Mouse (Mus musculus): ENCODE data around the gene Csnk1g1. TPM values are rescaled to one million over a fixed set of nuclear protein-coding genes. Genes with fewer than 3 reads are reported as not detected.

The Csnk1g1 gene
- polyA plus RNA-seq, 1 experiment from 2014 or later = 27.8 TPM

DNA sequence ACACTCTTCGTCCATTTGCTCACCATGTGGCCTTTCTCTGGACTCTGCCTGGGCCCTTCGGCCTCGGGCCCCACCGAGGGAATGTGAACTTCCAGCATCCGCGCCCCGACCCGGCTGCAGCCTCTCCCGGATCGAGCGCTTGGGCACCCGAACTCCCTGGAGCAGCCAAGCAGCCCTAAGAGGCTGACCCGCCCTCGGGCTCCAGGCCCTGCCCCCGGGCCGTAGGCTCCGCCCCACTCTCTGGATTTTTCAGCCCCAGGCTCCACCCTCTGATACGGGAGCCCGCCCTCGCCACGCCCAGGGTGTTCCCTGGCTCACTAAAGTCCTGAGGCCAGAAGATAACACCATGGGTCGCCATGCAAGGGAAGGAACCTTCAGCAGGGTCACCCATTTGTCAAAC is 160.9 kb downstream of the Csnk1g1 start, which contains the start of gene Snx22:
Gene Snx22, minus strand, starts transcription at position 137 of the 400 bp plus-strand sequence.
- H3K36me3 ChIP-seq (ENCODE audit: control insufficient read depth, insufficient read depth) = peaks cover 18% of the 10 kb centered on the region
- H3K27me3 ChIP-seq (replicated peaks; ENCODE audit: control insufficient read depth, insufficient read depth, low read length) = peaks cover 18% of the 10 kb centered on the region
- H3K4me2 ChIP-seq (ENCODE audit: low read length) = peak within 1 kb of the TSS; percentile 98
- ATAC-seq = peak; percentile 93
- peak within 1 kb of the TSS; percentile 59 for H3K4me3 ChIP-seq (replicated peaks; ENCODE audit: low read length)
- peaks cover 11% of the 10 kb centered on the region for H3K4me1 ChIP-seq (replicated peaks; ENCODE audit: control insufficient read depth, insufficient read depth, low read length)
- H3K9me3 ChIP-seq (ENCODE audit: control insufficient read depth, low read length) = no peaks in the 10 kb centered on the region
- no peak within 1 kb of the TSS for H3K27ac ChIP-seq (ENCODE audit: low read length)
- peak within 1 kb of the TSS; percentile 70 for H3K9ac ChIP-seq (replicated peaks; ENCODE audit: low read depth, low read length)
- WGBS = under 1% methylated on average over 22 of the region's 22 CpGs

DNA sequence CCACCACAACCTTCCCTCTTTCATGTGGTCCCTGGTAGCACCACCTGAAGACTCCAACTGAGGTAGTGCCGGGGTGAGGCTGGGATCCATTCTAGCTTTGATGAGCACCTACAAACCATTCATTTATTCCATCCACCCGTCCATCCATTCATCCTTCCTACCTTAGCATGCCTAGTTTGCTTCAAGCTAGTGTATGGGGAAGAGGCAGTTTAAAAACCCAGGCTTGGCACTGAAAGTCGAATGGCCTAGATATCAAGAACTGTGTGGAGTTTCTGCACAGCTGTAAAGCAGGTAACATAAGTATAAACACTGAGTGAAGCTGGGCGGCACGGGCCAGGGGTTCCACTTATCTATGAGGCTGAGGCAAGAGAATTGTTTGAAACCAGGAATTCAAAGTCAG is 161.4 kb downstream of the Csnk1g1 start:
- Histone ChIP-seq H3K9ac (replicated peaks; ENCODE audit: low read depth, low read length) (no peak overlapping the region), H3K4me3 (replicated peaks; ENCODE audit: low read length) (no peak overlapping the region), H3K27me3 (replicated peaks; ENCODE audit: control insufficient read depth, insufficient read depth, low read length) (peaks cover 18% of the 10 kb centered on the region), H3K27ac (ENCODE audit: low read length) (no peak overlapping the region), H3K9me3 (ENCODE audit: control insufficient read depth, low read length) (no peaks in the 10 kb centered on the region), H3K4me1 (replicated peaks; ENCODE audit: control insufficient read depth, insufficient read depth, low read length) (peaks cover 11% of the 10 kb centered on the region), H3K4me2 (ENCODE audit: low read length) (no peak overlapping the region), H3K36me3 (ENCODE audit: control insufficient read depth, insufficient read depth) (peaks cover 18% of the 10 kb centered on the region)
- WGBS = 90% methylated on average over 5 of the region's 5 CpGs
- ATAC-seq = no peak

DNA sequence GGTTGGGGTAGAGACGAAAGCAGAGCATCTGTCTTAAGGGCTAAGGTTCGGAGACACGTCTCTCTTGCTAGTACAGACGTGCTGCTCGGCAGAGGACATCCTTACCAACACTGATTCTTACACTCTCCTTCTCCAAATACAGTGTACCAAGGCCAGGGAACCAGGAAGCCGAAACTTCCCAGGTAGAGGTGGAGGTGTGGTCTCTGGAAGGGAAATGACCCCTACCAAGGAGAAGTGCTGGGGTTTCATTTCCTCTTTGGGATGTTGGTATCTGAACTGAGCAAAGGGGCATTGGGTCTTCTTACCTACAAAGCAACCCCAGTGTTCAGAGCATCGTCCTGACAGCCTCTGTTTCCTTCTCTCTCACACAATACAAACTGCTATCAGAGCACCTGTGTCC is 164.0 kb downstream of the Csnk1g1 start:
- Histone ChIP-seq H3K4me3 (replicated peaks; ENCODE audit: low read length) (no peak overlapping the region), H3K4me2 (ENCODE audit: low read length) (no peak overlapping the region), H3K27ac (ENCODE audit: low read length) (no peak overlapping the region), H3K27me3 (replicated peaks; ENCODE audit: control insufficient read depth, insufficient read depth, low read length) (peaks cover 12% of the 10 kb centered on the region), H3K9me3 (ENCODE audit: control insufficient read depth, low read length) (no peaks in the 10 kb centered on the region), H3K9ac (replicated peaks; ENCODE audit: low read depth, low read length) (no peak overlapping the region), H3K4me1 (replicated peaks; ENCODE audit: control insufficient read depth, insufficient read depth, low read length) (peaks cover 11% of the 10 kb centered on the region), H3K36me3 (ENCODE audit: control insufficient read depth, insufficient read depth) (no peaks in the 10 kb centered on the region)
- WGBS = 92% methylated on average over 7 of the region's 7 CpGs
- no peak for ATAC-seq

DNA sequence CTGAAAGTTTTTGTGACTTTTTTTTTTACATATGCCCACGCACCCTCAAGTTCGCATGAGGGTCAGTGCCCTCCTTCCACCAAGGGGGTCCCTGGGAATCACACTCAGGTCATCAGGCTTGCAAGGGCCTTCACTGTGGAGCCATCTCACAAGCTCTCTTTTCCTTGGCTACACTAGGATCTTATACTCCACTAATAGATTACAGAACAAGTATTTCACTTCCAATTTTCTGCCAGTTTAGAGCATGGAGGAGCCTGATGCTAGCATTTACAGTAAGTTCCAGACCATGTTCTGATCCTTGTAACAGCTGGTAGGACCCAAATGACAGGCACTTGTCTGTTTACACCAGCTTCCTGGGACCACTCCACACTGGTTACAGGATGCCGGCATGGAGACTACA is 169.3 kb downstream of the Csnk1g1 start:
- Histone ChIP-seq H3K9ac (replicated peaks; ENCODE audit: low read depth, low read length) (no peak overlapping the region), H3K4me3 (replicated peaks; ENCODE audit: low read length) (no peak overlapping the region), H3K27me3 (replicated peaks; ENCODE audit: control insufficient read depth, insufficient read depth, low read length) (no peaks in the 10 kb centered on the region), H3K36me3 (ENCODE audit: control insufficient read depth, insufficient read depth) (no peaks in the 10 kb centered on the region), H3K27ac (ENCODE audit: low read length) (no peak overlapping the region), H3K9me3 (ENCODE audit: control insufficient read depth, low read length) (no peaks in the 10 kb centered on the region), H3K4me2 (ENCODE audit: low read length) (no peak overlapping the region), H3K4me1 (replicated peaks; ENCODE audit: control insufficient read depth, insufficient read depth, low read length) (0 out of 2 replicates have a peak, but pooled peaks cover 5% of the 10 kb centered on the region)
- 75% methylated on average over 3 of the region's 3 CpGs for WGBS
- 0 out of 2 replicates have a peak, but pooled peaks have one; percentile 15 for ATAC-seq

DNA sequence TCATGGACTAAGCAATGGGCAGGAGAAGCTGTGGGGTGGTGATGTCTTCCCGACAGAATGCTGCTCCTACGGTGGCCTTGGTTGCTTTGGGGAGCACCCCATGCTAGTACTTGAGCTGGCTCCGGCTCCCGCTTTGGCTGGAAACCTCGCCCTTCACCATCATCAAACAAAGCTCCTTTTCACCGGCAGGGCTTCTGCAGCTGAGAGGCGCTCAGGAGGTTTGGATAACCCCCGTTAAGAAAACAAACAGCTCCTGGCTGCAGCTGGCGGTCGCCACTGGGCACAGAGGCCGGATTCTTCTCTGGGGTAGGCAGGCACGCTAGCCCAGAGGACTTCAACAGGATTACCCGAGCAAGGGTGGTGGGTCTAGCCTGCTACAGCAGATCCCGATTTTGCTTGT is 169.8 kb downstream of the Csnk1g1 start:
- 0 out of 2 replicates have a peak, but pooled peaks cover 5% of the 10 kb centered on the region for H3K4me1 ChIP-seq (replicated peaks; ENCODE audit: control insufficient read depth, insufficient read depth, low read length)
- no peak overlapping the region for H3K4me2 ChIP-seq (ENCODE audit: low read length)
- 6% methylated on average over 14 of the region's 14 CpGs for WGBS
- peak; percentile 45 for ATAC-seq
- no peak overlapping the region for H3K27ac ChIP-seq (ENCODE audit: low read length)
- 0 out of 2 replicates have a peak overlapping the region, but pooled peaks have one; percentile 0 for H3K9ac ChIP-seq (replicated peaks; ENCODE audit: low read depth, low read length)
- H3K4me3 ChIP-seq (replicated peaks; ENCODE audit: low read length) = no peak overlapping the region
- H3K36me3 ChIP-seq (ENCODE audit: control insufficient read depth, insufficient read depth) = no peaks in the 10 kb centered on the region
- H3K27me3 ChIP-seq (replicated peaks; ENCODE audit: control insufficient read depth, insufficient read depth, low read length) = no peaks in the 10 kb centered on the region
- H3K9me3 ChIP-seq (ENCODE audit: control insufficient read depth, low read length) = no peaks in the 10 kb centered on the region

DNA sequence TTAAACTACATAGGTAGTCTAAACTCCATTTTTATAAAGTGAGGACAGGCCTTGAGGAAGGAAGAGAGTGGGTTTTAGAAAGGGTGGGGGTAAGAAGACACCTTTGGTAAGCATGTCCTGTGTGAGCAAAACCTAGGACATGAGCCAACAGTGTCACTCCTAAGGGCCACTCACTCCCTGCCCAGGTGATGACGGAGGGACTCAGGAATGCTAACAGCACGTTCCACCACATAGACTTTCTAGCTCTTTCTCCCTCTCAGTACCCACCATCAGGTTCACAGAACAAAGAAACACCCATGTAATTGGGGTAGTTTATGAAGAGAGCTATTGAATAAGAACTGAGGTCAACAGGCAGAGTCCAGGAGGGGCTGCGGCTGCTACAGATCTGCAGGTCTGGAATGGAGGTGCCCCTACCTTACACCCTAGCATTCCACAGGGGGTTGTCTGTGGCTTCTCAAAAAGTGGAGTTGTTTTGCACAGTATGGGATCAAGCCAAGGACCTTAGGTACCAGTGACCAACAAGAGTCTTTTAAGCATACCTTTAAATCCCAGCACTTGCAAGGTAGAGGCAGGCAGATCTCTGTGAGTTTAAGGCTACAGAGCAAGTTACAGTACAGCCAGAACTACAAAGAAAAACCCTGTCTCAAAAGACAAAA is 172.2 kb downstream of the Csnk1g1 start:
- Histone ChIP-seq H3K36me3 (ENCODE audit: control insufficient read depth, insufficient read depth) (no peaks in the 10 kb centered on the region), H3K9me3 (ENCODE audit: control insufficient read depth, low read length) (no peaks in the 10 kb centered on the region), H3K27ac (ENCODE audit: low read length) (no peak overlapping the region), H3K27me3 (replicated peaks; ENCODE audit: control insufficient read depth, insufficient read depth, low read length) (no peaks in the 10 kb centered on the region), H3K4me2 (ENCODE audit: low read length) (no peak overlapping the region), H3K9ac (replicated peaks; ENCODE audit: low read depth, low read length) (no peak overlapping the region), H3K4me3 (replicated peaks; ENCODE audit: low read length) (no peak overlapping the region), H3K4me1 (replicated peaks; ENCODE audit: control insufficient read depth, insufficient read depth, low read length) (0 out of 2 replicates have a peak, but pooled peaks cover 5% of the 10 kb centered on the region)
- 71% methylated on average over 3 of the region's 3 CpGs for WGBS
- no peak for ATAC-seq

DNA sequence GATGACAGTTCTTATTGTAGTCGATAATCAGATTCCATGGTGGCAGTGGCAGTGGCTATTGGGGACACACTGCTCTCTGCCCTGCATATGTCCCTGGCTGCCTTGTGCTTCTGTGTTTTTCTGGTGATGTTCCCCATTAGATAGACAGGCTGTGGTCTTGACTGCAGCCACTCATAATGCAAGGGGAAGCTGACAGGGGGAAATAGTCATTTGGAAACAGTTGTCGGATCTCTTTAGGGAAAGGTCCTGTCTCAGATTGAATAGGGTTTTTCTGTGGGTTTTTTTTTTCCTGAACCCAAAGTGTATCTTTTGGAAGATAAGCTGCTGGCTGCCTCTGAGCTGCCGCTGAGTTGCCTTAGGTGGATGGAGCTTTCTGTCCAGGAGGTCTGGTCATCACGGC is 173.3 kb downstream of the Csnk1g1 start:
- WGBS = 90% methylated on average over 4 of the region's 4 CpGs
- Histone ChIP-seq H3K4me1 (replicated peaks; ENCODE audit: control insufficient read depth, insufficient read depth, low read length) (0 out of 2 replicates have a peak, but pooled peaks cover 5% of the 10 kb centered on the region), H3K9me3 (ENCODE audit: control insufficient read depth, low read length) (no peaks in the 10 kb centered on the region), H3K27me3 (replicated peaks; ENCODE audit: control insufficient read depth, insufficient read depth, low read length) (no peaks in the 10 kb centered on the region), H3K36me3 (ENCODE audit: control insufficient read depth, insufficient read depth) (no peaks in the 10 kb centered on the region), H3K4me3 (replicated peaks; ENCODE audit: low read length) (no peak overlapping the region), H3K9ac (replicated peaks; ENCODE audit: low read depth, low read length) (no peak overlapping the region), H3K4me2 (ENCODE audit: low read length) (no peak overlapping the region), H3K27ac (ENCODE audit: low read length) (no peak overlapping the region)
- ATAC-seq = no peak

DNA sequence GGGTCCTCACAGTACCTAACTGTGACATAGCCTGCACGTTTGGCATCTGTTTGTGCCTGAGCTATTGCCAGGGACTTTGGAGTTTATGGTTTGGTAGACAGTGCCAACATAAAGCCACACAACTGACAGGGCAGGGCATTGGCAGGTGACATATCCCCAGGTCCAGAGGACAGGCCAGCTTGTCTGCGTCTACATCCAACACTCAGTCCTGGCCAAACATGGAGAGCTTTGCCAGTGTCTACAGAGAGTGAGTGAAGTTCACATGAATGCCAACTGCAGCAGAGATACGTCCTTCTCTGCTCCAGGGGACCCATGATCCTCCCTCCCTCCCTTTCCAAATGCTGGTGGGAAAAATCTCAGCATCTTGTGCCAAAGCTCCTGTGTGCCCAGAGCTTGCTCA is 175.4 kb downstream of the Csnk1g1 start:
- no peak overlapping the region for H3K9ac ChIP-seq (replicated peaks; ENCODE audit: low read depth, low read length)
- H3K4me3 ChIP-seq (replicated peaks; ENCODE audit: low read length) = no peak overlapping the region
- H3K9me3 ChIP-seq (ENCODE audit: control insufficient read depth, low read length) = no peaks in the 10 kb centered on the region
- H3K27me3 ChIP-seq (replicated peaks; ENCODE audit: control insufficient read depth, insufficient read depth, low read length) = no peaks in the 10 kb centered on the region
- H3K36me3 ChIP-seq (ENCODE audit: control insufficient read depth, insufficient read depth) = peaks cover 11% of the 10 kb centered on the region
- H3K27ac ChIP-seq (ENCODE audit: low read length) = no peak overlapping the region
- no peaks in the 10 kb centered on the region for H3K4me1 ChIP-seq (replicated peaks; ENCODE audit: control insufficient read depth, insufficient read depth, low read length)
- 88% methylated on average over 3 of the region's 3 CpGs for WGBS
- H3K4me2 ChIP-seq (ENCODE audit: low read length) = no peak overlapping the region
- no peak for ATAC-seq

DNA sequence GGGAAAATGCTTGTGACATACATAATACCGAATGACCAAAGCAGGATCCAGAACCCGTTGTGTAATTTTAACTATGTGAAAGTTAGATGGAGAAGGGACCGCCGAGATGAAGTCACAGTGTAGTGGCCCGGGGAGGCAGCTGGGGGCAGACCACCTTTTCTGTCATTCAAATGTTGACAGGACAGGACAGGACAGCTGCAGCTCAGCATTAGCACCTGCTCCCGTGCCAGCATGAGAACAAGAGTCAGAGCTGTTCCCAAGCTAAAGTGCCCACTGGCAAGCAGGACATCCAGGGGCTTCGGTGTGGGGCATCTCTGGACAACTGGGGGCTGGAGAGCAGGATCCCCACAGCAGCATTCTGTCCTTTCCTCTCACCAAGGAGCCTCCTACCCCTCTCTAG is 178.3 kb downstream of the Csnk1g1 start:
- Histone ChIP-seq H3K36me3 (ENCODE audit: control insufficient read depth, insufficient read depth) (peaks cover 21% of the 10 kb centered on the region), H3K9ac (replicated peaks; ENCODE audit: low read depth, low read length) (no peak overlapping the region), H3K4me2 (ENCODE audit: low read length) (no peak overlapping the region), H3K4me3 (replicated peaks; ENCODE audit: low read length) (no peak overlapping the region), H3K27me3 (replicated peaks; ENCODE audit: control insufficient read depth, insufficient read depth, low read length) (no peaks in the 10 kb centered on the region), H3K9me3 (ENCODE audit: control insufficient read depth, low read length) (no peaks in the 10 kb centered on the region), H3K4me1 (replicated peaks; ENCODE audit: control insufficient read depth, insufficient read depth, low read length) (no peaks in the 10 kb centered on the region), H3K27ac (ENCODE audit: low read length) (no peak overlapping the region)
- WGBS = 94% methylated on average over 7 of the region's 7 CpGs
- ATAC-seq = no peak

Data from forebrain, embryonic 16.5 days (tissue).